Mouse (Mus musculus) midbrain, embryonic 10.5 days (tissue): ENCODE results near the gene Iqcj. TPM values are rescaled to one million over a fixed set of nuclear protein-coding genes. Genes with fewer than 3 reads are reported as not detected.

Experiments used
- DNase-seq: peaks from one replicate; pipeline ENCODE4 v3.0.0-alpha.2; 2017; ENCODE audit warnings: low spot score
- H3K27ac ChIP-seq: fragments of 300-500 bp; sonication (generic); replicated peaks from 2 replicates; pipeline ENCODE4 v1.5.1; 2016; ENCODE audit warnings: mild to moderate bottlenecking
- H3K27me3 ChIP-seq: fragments of 300-500 bp; sonication (generic); 2 replicates; pipeline ENCODE4 v1.6.1; 2016; ENCODE audit warnings: low read depth, mild to moderate bottlenecking; ENCODE audit not compliant: poor library complexity, severe bottlenecking
- H3K36me3 ChIP-seq: fragments of 300-500 bp; sonication (generic); 2 replicates; pipeline ENCODE4 v1.6.1; 2016; ENCODE audit warnings: mild to moderate bottlenecking, moderate library complexity
- H3K4me1 ChIP-seq: fragments of 300-500 bp; sonication (generic); 2 replicates; pipeline ENCODE4 v1.6.1; 2016
- H3K4me3 ChIP-seq: fragments of 300-500 bp; sonication (generic); 2 replicates; pipeline ENCODE4 v1.5.1; 2016; ENCODE audit warnings: mild to moderate bottlenecking, moderate library complexity
- H3K9me3 ChIP-seq: fragments of 300-500 bp; sonication (generic); replicated peaks from 2 replicates; pipeline ENCODE4 v1.6.1; 2016; ENCODE audit warnings: mild to moderate bottlenecking
- WGBS: fragments of 180-500 bp; shearing (Covaris S2); methylation state at CpG from one replicate; pipeline ENCODE4 v1.1.7; 2016; 5-methylcytosine and 5-hydroxymethylcytosine counted together
- polyA plus RNA-seq: library from polyadenylated mRNA; unstranded; fragments of >200 nt; fragmentation: Nextera tagmentation; extraction: Ambion mirVana; gene quantifications from 2 replicates; pipeline ENCODE4 v1.2.1, GENCODE M21; 2016

Iqcj gene
- polyA plus RNA-seq, 1 experiment from 2014 or later = 0.20 TPM

GRCm38 (mm10) chr3:67961934-67962639 is 70.1 kb downstream of the Iqcj start:
- H3K4me3 ChIP-seq = no peak overlapping the region
- WGBS = 88% methylated on average over 6 of the region's 6 CpGs
- DNase-seq = no peak
- H3K27ac ChIP-seq = no peak overlapping the region
- peaks cover 33% of the 10 kb centered on the region for H3K4me1 ChIP-seq
- H3K27me3 ChIP-seq = peaks cover 80% of the 10 kb centered on the region
- H3K36me3 ChIP-seq = no peaks in the 10 kb centered on the region
- no peaks in the 10 kb centered on the region for H3K9me3 ChIP-seq

- no peak for DNase-seq
- H3K4me3 ChIP-seq = no peak overlapping the region
- H3K9me3 ChIP-seq = peaks cover 7% of the 10 kb centered on the region; the same call in 1 of the 2 replicates
- WGBS = 89% methylated on average over 2 of the region's 2 CpGs
- H3K4me1 ChIP-seq = peaks cover 11% of the 10 kb centered on the region; the same call in 1 of the 2 replicates
- H3K27me3 ChIP-seq = no peaks in the 10 kb centered on the region
- H3K36me3 ChIP-seq = no peaks in the 10 kb centered on the region
- no peak overlapping the region for H3K27ac ChIP-seq
These were observed 82.4 kb downstream of the Iqcj start for GRCm38 (mm10) chr3:67974340-67974998.

- H3K27me3 ChIP-seq = no peaks in the 10 kb centered on the region
- no peaks in the 10 kb centered on the region for H3K9me3 ChIP-seq
- H3K27ac ChIP-seq = no peak overlapping the region
- WGBS = 79% methylated on average over 1 of the region's 1 CpGs
- H3K4me1 ChIP-seq = peaks cover 5% of the 10 kb centered on the region; the same call in 1 of the 2 replicates
- DNase-seq = no peak
- no peaks in the 10 kb centered on the region for H3K36me3 ChIP-seq
- no peak overlapping the region for H3K4me3 ChIP-seq
These were observed 88.0 kb downstream of the Iqcj start for GRCm38 (mm10) chr3:67980006-67980405.

- Histone ChIP-seq H3K9me3 (no peaks in the 10 kb centered on the region), H3K4me1 (no peaks in the 10 kb centered on the region), H3K27ac (no peak overlapping the region), H3K27me3 (no peaks in the 10 kb centered on the region), H3K4me3 (no peak overlapping the region), H3K36me3 (no peaks in the 10 kb centered on the region)
- WGBS = 73% methylated on average over 12 of the region's 12 CpGs
- DNase-seq = no peak
These were observed 91.3 kb downstream of the Iqcj start for GRCm38 (mm10) chr3:67983329-67983728.

- no peak overlapping the region for H3K4me3 ChIP-seq
- H3K9me3 ChIP-seq = no peaks in the 10 kb centered on the region
- 0 out of 2 replicates have a peak overlapping the region, but pooled peaks have one; percentile 9 for H3K27ac ChIP-seq
- peaks cover 8% of the 10 kb centered on the region for H3K4me1 ChIP-seq
- 84% methylated on average over 4 of the region's 4 CpGs for WGBS
- DNase-seq = no peak
- no peaks in the 10 kb centered on the region for H3K36me3 ChIP-seq
- H3K27me3 ChIP-seq = no peaks in the 10 kb centered on the region
These were observed 110.4 kb downstream of the Iqcj start for GRCm38 (mm10) chr3:68002415-68002814.

- Histone ChIP-seq H3K9me3 (no peaks in the 10 kb centered on the region), H3K27ac (no peak overlapping the region), H3K27me3 (no peaks in the 10 kb centered on the region), H3K36me3 (no peaks in the 10 kb centered on the region), H3K4me3 (no peak overlapping the region), H3K4me1 (no peaks in the 10 kb centered on the region)
- DNase-seq = no peak
These were observed 120.3 kb downstream of the Iqcj start for GRCm38 (mm10) chr3:68012342-68012741.

GRCm38 (mm10) chr3:68015786-68016185 is 123.8 kb downstream of the Iqcj start:
- no peaks in the 10 kb centered on the region for H3K27me3 ChIP-seq
- peaks cover 14% of the 10 kb centered on the region for H3K4me1 ChIP-seq
- no peak for DNase-seq
- no peak overlapping the region for H3K27ac ChIP-seq
- H3K36me3 ChIP-seq = no peaks in the 10 kb centered on the region
- no peaks in the 10 kb centered on the region for H3K9me3 ChIP-seq
- WGBS = 72% methylated on average over 1 of the region's 1 CpGs
- no peak overlapping the region for H3K4me3 ChIP-seq

- peak overlapping the region; percentile 55 for H3K27ac ChIP-seq
- H3K36me3 ChIP-seq = no peaks in the 10 kb centered on the region
- peaks cover 14% of the 10 kb centered on the region for H3K4me1 ChIP-seq
- DNase-seq = peak; percentile 14
- WGBS = 22% methylated on average over 4 of the region's 4 CpGs
- no peaks in the 10 kb centered on the region for H3K9me3 ChIP-seq
- H3K27me3 ChIP-seq = no peaks in the 10 kb centered on the region
- no peak overlapping the region for H3K4me3 ChIP-seq
These were observed 127.4 kb downstream of the Iqcj start for GRCm38 (mm10) chr3:68019401-68019800.

GRCm38 (mm10) chr3:68036097-68036496 is 144.1 kb downstream of the Iqcj start:
- Histone ChIP-seq H3K36me3 (no peaks in the 10 kb centered on the region), H3K4me1 (no peaks in the 10 kb centered on the region), H3K9me3 (no peaks in the 10 kb centered on the region), H3K4me3 (no peak overlapping the region), H3K27ac (no peak overlapping the region), H3K27me3 (no peaks in the 10 kb centered on the region)
- WGBS = 79% methylated on average over 3 of the region's 3 CpGs
- no peak for DNase-seq

- peaks cover 3% of the 10 kb centered on the region; the same call in 1 of the 2 replicates for H3K27me3 ChIP-seq
- WGBS = 93% methylated on average over 2 of the region's 2 CpGs
- no peak for DNase-seq
- H3K27ac ChIP-seq = no peak overlapping the region
- peaks cover 5% of the 10 kb centered on the region; the same call in 1 of the 2 replicates for H3K4me1 ChIP-seq
- H3K4me3 ChIP-seq = no peak overlapping the region
- no peaks in the 10 kb centered on the region for H3K9me3 ChIP-seq
- no peaks in the 10 kb centered on the region for H3K36me3 ChIP-seq
These were observed 150.9 kb downstream of the Iqcj start for GRCm38 (mm10) chr3:68042951-68043350.

- peaks cover 3% of the 10 kb centered on the region; the same call in 1 of the 2 replicates for H3K27me3 ChIP-seq
- peaks cover 12% of the 10 kb centered on the region; the same call in 1 of the 2 replicates for H3K4me1 ChIP-seq
- WGBS = 50% methylated on average over 9 of the region's 9 CpGs
- no peak overlapping the region for H3K4me3 ChIP-seq
- peak; percentile 33 for DNase-seq
- H3K36me3 ChIP-seq = no peaks in the 10 kb centered on the region
- no peaks in the 10 kb centered on the region for H3K9me3 ChIP-seq
- H3K27ac ChIP-seq = no peak overlapping the region
These were observed 153.7 kb downstream of the Iqcj start for GRCm38 (mm10) chr3:68045475-68046416.

GRCm38 (mm10) chr3:68053538-68053937 is 161.5 kb downstream of the Iqcj start:
- Histone ChIP-seq H3K27ac (no peak overlapping the region), H3K9me3 (no peaks in the 10 kb centered on the region), H3K36me3 (no peaks in the 10 kb centered on the region), H3K27me3 (peaks cover 8% of the 10 kb centered on the region; the same call in 1 of the 2 replicates), H3K4me1 (0 out of 2 replicates have a peak, but pooled peaks cover 3% of the 10 kb centered on the region), H3K4me3 (no peak overlapping the region)
- DNase-seq = no peak
- 48% methylated on average over 2 of the region's 2 CpGs for WGBS
